Mouse (Mus musculus) erythroblast, embryonic 14.5 days (primary cell): ENCODE data around the gene Cc2d1b.

ENCODE experiments used
- GATA1 ChIP-seq: IDR thresholded peaks from 2 replicates; pipeline ENCODE4 v1.6.1; 2012; ENCODE audit warnings: low read length, inconsistent platforms, mixed read lengths
- TAL1 ChIP-seq: IDR thresholded peaks from 3 replicates; pipeline ENCODE4 v1.6.1; 2012; ENCODE audit warnings: low read length, inconsistent platforms, mixed read lengths

- no peak for TF ChIP-seq TAL1
- no peak for TF ChIP-seq GATA1
These were observed at the start of gene Cc2d1b for GRCm38 (mm10) chr4:108619587-108620341.
